Mouse (Mus musculus) intestine, embryonic 14.5 days (tissue): ENCODE measurements at regions not wholly inside any gene's neighbourhood (a gene's known extent, or its start where the extent isn't known, plus 50 kb on each side); places are given as distances from the start of the nearest gene placed in this dataset.

Source experiments
- ATAC-seq: fragments of 200-750 bp; cut with Nextera tagmentation; replicated peaks from 2 replicates; pipeline ENCODE4 v1.8.0; 2017; ENCODE audit warnings: low read depth, moderate number of reproducible peaks, moderate TSS enrichment, moderate library complexity; ENCODE audit not compliant: low FRiP score, low TSS enrichment
- DNase-seq: peaks from one replicate; pipeline ENCODE4 v3.0.0-alpha.2; 2018; ENCODE audit warnings: low spot score
- H3K27ac ChIP-seq: fragments of 300-500 bp; sonication (generic); 2 replicates; pipeline ENCODE4 v1.5.1; 2014; ENCODE audit warnings: low read depth, mild to moderate bottlenecking, control low read depth
- H3K27me3 ChIP-seq: fragments of 300-500 bp; sonication (generic); replicated peaks from 2 replicates; pipeline ENCODE4 v1.6.1; 2014; ENCODE audit warnings: low read length, control low read depth; ENCODE audit not compliant: control insufficient read depth, insufficient read depth
- H3K36me3 ChIP-seq: fragments of 300-500 bp; sonication (generic); 2 replicates; pipeline ENCODE4 v1.6.1; 2014; ENCODE audit warnings: low read length, control low read depth; ENCODE audit not compliant: control insufficient read depth, insufficient read depth
- H3K4me1 ChIP-seq: fragments of 300-500 bp; sonication (generic); replicated peaks from 2 replicates; pipeline ENCODE4 v1.6.1; 2014; ENCODE audit warnings: low read length, control low read depth, mixed read lengths; ENCODE audit not compliant: control insufficient read depth, insufficient read depth
- H3K4me2 ChIP-seq: fragments of 300-500 bp; sonication (generic); 2 replicates; pipeline ENCODE4 v1.6.1; 2014; ENCODE audit warnings: low read length
- H3K4me3 ChIP-seq: fragments of 300-500 bp; sonication (generic); 2 replicates; pipeline ENCODE4 v1.5.1; 2014; ENCODE audit warnings: low read depth, low read length, control low read depth, mixed read lengths
- H3K9ac ChIP-seq: fragments of 300-500 bp; sonication (generic); 2 replicates; pipeline ENCODE4 v1.6.1; 2014; ENCODE audit warnings: mild to moderate bottlenecking, low read length
- H3K9me3 ChIP-seq: fragments of 300-500 bp; sonication (generic); 2 replicates; pipeline ENCODE4 v1.6.1; 2016; ENCODE audit warnings: low read length, control low read depth; ENCODE audit not compliant: control insufficient read depth
- WGBS: fragments of 180-500 bp; shearing (Covaris S2); extraction: QIAGEN DNeasy Blood & Tissue Kit; methylation state at CpG from one replicate; pipeline ENCODE4 v1.1.7; 2014; 5-methylcytosine and 5-hydroxymethylcytosine counted together

- WGBS, result 81% methylated on average over 8 of the region's 8 CpGs
- ATAC-seq (no peak), DNase-seq (no peak)
- Histone ChIP-seq H3K27ac (no peak overlapping the region), H3K9me3 (no peaks in the 10 kb centered on the region), H3K27me3 (no peaks in the 10 kb centered on the region), H3K36me3 (no peaks in the 10 kb centered on the region), H3K4me3 (no peak overlapping the region), H3K4me1 (no peaks in the 10 kb centered on the region), H3K4me2 (no peak overlapping the region), H3K9ac (no peak overlapping the region)
Measured at GRCm38 (mm10) chr10:118564041-118564440, 123.2 kb downstream of the Ifng start.

GRCm38 (mm10) chr10:118564528-118565268 lies 123.9 kb downstream of the Ifng start:
- Histone ChIP-seq H3K27ac (no peak overlapping the region), H3K4me2 (no peak overlapping the region), H3K36me3 (no peaks in the 10 kb centered on the region), H3K9me3 (no peaks in the 10 kb centered on the region), H3K9ac (no peak overlapping the region), H3K4me1 (no peaks in the 10 kb centered on the region), H3K4me3 (no peak overlapping the region), H3K27me3 (no peaks in the 10 kb centered on the region)
- WGBS, result 81% methylated on average over 16 of the region's 16 CpGs
- no peak for ATAC-seq
- DNase-seq, result no peak

- H3K9me3 ChIP-seq, result no peaks in the 10 kb centered on the region
- 85% methylated on average over 10 of the region's 10 CpGs for WGBS
- H3K27me3 ChIP-seq, result no peaks in the 10 kb centered on the region
- H3K36me3 ChIP-seq, result no peaks in the 10 kb centered on the region
- H3K9ac ChIP-seq, result no peak overlapping the region
- no peaks in the 10 kb centered on the region for H3K4me1 ChIP-seq
- DNase-seq (no peak), ATAC-seq (no peak)
- H3K4me3 ChIP-seq, result no peak overlapping the region
- no peak overlapping the region for H3K27ac ChIP-seq
- no peak overlapping the region for H3K4me2 ChIP-seq
Measured at GRCm38 (mm10) chr10:118568617-118569016, 127.8 kb downstream of the Ifng start.

- WGBS, result 25% methylated on average over 8 of the region's 8 CpGs
- ATAC-seq (no peak), DNase-seq (no peak)
- Histone ChIP-seq H3K27ac (no peak overlapping the region), H3K9me3 (no peaks in the 10 kb centered on the region), H3K4me2 (no peak overlapping the region), H3K9ac (no peak overlapping the region), H3K4me1 (no peaks in the 10 kb centered on the region), H3K27me3 (no peaks in the 10 kb centered on the region), H3K36me3 (no peaks in the 10 kb centered on the region), H3K4me3 (no peak overlapping the region)
Measured at GRCm38 (mm10) chr10:118569424-118569823, 128.6 kb downstream of the Ifng start.

GRCm38 (mm10) chr10:118573247-118573646 lies 132.4 kb downstream of the Ifng start:
- no peak overlapping the region for H3K4me2 ChIP-seq
- no peak for DNase-seq
- WGBS, result 83% methylated on average over 3 of the region's 3 CpGs
- H3K9me3 ChIP-seq, result no peaks in the 10 kb centered on the region
- H3K4me3 ChIP-seq, result no peak overlapping the region
- H3K36me3 ChIP-seq, result no peaks in the 10 kb centered on the region
- ATAC-seq, result no peak
- H3K27me3 ChIP-seq, result no peaks in the 10 kb centered on the region
- no peak overlapping the region for H3K9ac ChIP-seq
- no peaks in the 10 kb centered on the region for H3K4me1 ChIP-seq
- H3K27ac ChIP-seq, result no peak overlapping the region

- Histone ChIP-seq H3K9ac (no peak overlapping the region), H3K4me1 (no peaks in the 10 kb centered on the region), H3K9me3 (no peaks in the 10 kb centered on the region), H3K27ac (no peak overlapping the region), H3K4me2 (no peak overlapping the region), H3K4me3 (no peak overlapping the region), H3K27me3 (no peaks in the 10 kb centered on the region), H3K36me3 (no peaks in the 10 kb centered on the region)
- WGBS, result 82% methylated on average over 7 of the region's 7 CpGs
- DNase-seq (no peak), ATAC-seq (no peak)
Measured at GRCm38 (mm10) chr10:118575570-118575969, 134.7 kb downstream of the Ifng start.

GRCm38 (mm10) chr10:118581376-118581775 lies 140.5 kb downstream of the Ifng start:
- no peak for DNase-seq
- H3K27ac ChIP-seq, result no peak overlapping the region
- no peaks in the 10 kb centered on the region for H3K36me3 ChIP-seq
- no peak for ATAC-seq
- no peaks in the 10 kb centered on the region for H3K4me1 ChIP-seq
- no peak overlapping the region for H3K9ac ChIP-seq
- no peak overlapping the region for H3K4me2 ChIP-seq
- no peaks in the 10 kb centered on the region for H3K27me3 ChIP-seq
- WGBS, result 16% methylated on average over 2 of the region's 2 CpGs
- no peak overlapping the region for H3K4me3 ChIP-seq
- no peaks in the 10 kb centered on the region for H3K9me3 ChIP-seq

- no peak for DNase-seq
- H3K9me3 ChIP-seq, result no peaks in the 10 kb centered on the region
- H3K27ac ChIP-seq, result no peak overlapping the region
- H3K4me3 ChIP-seq, result no peak overlapping the region
- no peaks in the 10 kb centered on the region for H3K4me1 ChIP-seq
- ATAC-seq, result no peak
- no peaks in the 10 kb centered on the region for H3K36me3 ChIP-seq
- no peak overlapping the region for H3K9ac ChIP-seq
- H3K27me3 ChIP-seq, result no peaks in the 10 kb centered on the region
- H3K4me2 ChIP-seq, result no peak overlapping the region
- 82% methylated on average over 4 of the region's 4 CpGs for WGBS
Measured at GRCm38 (mm10) chr10:118585821-118586220, 145.0 kb downstream of the Ifng start.

- Histone ChIP-seq H3K4me3 (no peak overlapping the region), H3K4me1 (no peaks in the 10 kb centered on the region), H3K27ac (no peak overlapping the region), H3K36me3 (no peaks in the 10 kb centered on the region), H3K27me3 (no peaks in the 10 kb centered on the region), H3K9me3 (no peaks in the 10 kb centered on the region), H3K4me2 (no peak overlapping the region), H3K9ac (no peak overlapping the region)
- 60% methylated on average over 8 of the region's 8 CpGs for whole genome bisulfite sequencing
- DNase-seq (no peak), ATAC-seq (no peak)
Measured at GRCm38 (mm10) chr10:118588198-118588597, 147.4 kb downstream of the Ifng start.
